Mouse (Mus musculus) urinary bladder, postnatal 4 days (tissue): Measurements from ENCODE around the gene C1qtnf9.
A peak's percentile ranks its signal among the peaks of the same experiment; 100 is the strongest.

Experiments used
- DNase-seq, 2 experiments: peaks; one replicate each; pipeline ENCODE4 v3.0.0; 2021 to 2022; ENCODE audit warnings: low spot score in 2 of 2

The C1qtnf9 gene

GRCm38 (mm10) chr14:60751581-60751980 is 16.4 kb upstream of the C1qtnf9 start:
- no peak for DNase-seq

- no peak for DNase-seq
Measured at GRCm38 (mm10) chr14:60752892-60753800, 14.8 kb upstream of the C1qtnf9 start.

- no peak for DNase-seq
Measured at GRCm38 (mm10) chr14:60753801-60754126, 14.2 kb upstream of the C1qtnf9 start.

- DNase-seq = no peak
Measured at GRCm38 (mm10) chr14:60754656-60755055, 13.3 kb upstream of the C1qtnf9 start.

- DNase-seq = peak in 1 of 2 experiments; percentile 47
Measured at GRCm38 (mm10) chr14:60756271-60756670, 11.7 kb upstream of the C1qtnf9 start.

GRCm38 (mm10) chr14:60757265-60757664 is 10.7 kb upstream of the C1qtnf9 start:
- no peak for DNase-seq

- no peak for DNase-seq
Measured at GRCm38 (mm10) chr14:60757722-60758121, 10.2 kb upstream of the C1qtnf9 start.

GRCm38 (mm10) chr14:60759097-60759496 is 8.8 kb upstream of the C1qtnf9 start:
- no peak for DNase-seq

- no peak for DNase-seq
Measured at GRCm38 (mm10) chr14:60761801-60762200, 6.1 kb upstream of the C1qtnf9 start.

- no peak for DNase-seq
Measured at GRCm38 (mm10) chr14:60762754-60763153, 5.2 kb upstream of the C1qtnf9 start.

- no peak for DNase-seq
Measured at GRCm38 (mm10) chr14:60763746-60764145, 4.2 kb upstream of the C1qtnf9 start.

GRCm38 (mm10) chr14:60764526-60764925 is 3.4 kb upstream of the C1qtnf9 start:
- DNase-seq = no peak

GRCm38 (mm10) chr14:60765025-60765424 is 2.9 kb upstream of the C1qtnf9 start:
- DNase-seq = no peak

GRCm38 (mm10) chr14:60769340-60769739 is 1.4 kb downstream of the C1qtnf9 start:
- DNase-seq = no peak

GRCm38 (mm10) chr14:60770594-60770993 is 2.7 kb downstream of the C1qtnf9 start:
- DNase-seq = no peak

- peak; percentile 34 to 76 for DNase-seq
Measured at GRCm38 (mm10) chr14:60771057-60771456, 3.1 kb downstream of the C1qtnf9 start.

GRCm38 (mm10) chr14:60773476-60773875 is 5.5 kb downstream of the C1qtnf9 start:
- no peak for DNase-seq

GRCm38 (mm10) chr14:60776521-60776920 is 8.6 kb downstream of the C1qtnf9 start:
- DNase-seq = no peak

GRCm38 (mm10) chr14:60777485-60777919 is 9.6 kb downstream of the C1qtnf9 start:
- no peak for DNase-seq

- no peak for DNase-seq
Measured at GRCm38 (mm10) chr14:60779198-60779597, 11.3 kb downstream of the C1qtnf9 start.

GRCm38 (mm10) chr14:60782121-60782656 is 14.3 kb downstream of the C1qtnf9 start:
- no peak for DNase-seq

GRCm38 (mm10) chr14:60783196-60783595 is 15.3 kb downstream of the C1qtnf9 start:
- DNase-seq = no peak
